Mouse (Mus musculus): ENCODE measurements around the gene Bfsp1. TPM values are rescaled to one million over a fixed set of nuclear protein-coding genes. Genes with fewer than 3 reads are reported as not detected.

Bfsp1 gene
- polyA plus RNA-seq, 1 experiment from 2014 or later: 3.6 TPM

DNA sequence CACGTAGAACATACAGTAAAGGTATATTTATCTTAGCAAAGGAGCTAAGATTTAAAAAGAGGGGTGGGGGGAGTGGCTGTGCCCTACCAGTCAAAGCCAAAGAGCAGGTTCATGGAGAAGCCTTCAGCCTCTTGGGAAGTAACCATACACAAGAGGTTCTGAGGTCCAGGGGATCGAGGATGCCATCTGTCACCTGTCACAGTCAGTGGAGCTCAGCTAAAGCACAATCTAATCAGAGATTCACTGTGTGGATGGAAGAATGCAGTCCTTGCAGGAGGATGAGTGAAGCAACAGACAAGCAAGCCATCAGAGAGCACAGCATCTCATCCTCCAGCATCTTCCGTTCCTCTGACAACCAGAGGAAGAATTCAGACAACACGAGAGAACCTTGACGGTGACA lies 73.1 kb downstream of the Bfsp1 start:
- 75% methylated on average over 5 of the region's 5 CpGs for WGBS
- Histone ChIP-seq H3K9me3 (replicated peaks) (no peaks in the 10 kb centered on the region), H3K4me3 (replicated peaks) (no peak overlapping the region), H3K36me3 (no peaks in the 10 kb centered on the region), H3K9ac (no peak overlapping the region), H3K4me2 (replicated peaks) (no peak overlapping the region), H3K4me1 (no peaks in the 10 kb centered on the region), H3K27ac (replicated peaks) (no peak overlapping the region), H3K27me3 (no peaks in the 10 kb centered on the region)
- ATAC-seq (ENCODE audit: insufficient number of reproducible peaks, low FRiP score, low TSS enrichment, low read depth): no peak

DNA sequence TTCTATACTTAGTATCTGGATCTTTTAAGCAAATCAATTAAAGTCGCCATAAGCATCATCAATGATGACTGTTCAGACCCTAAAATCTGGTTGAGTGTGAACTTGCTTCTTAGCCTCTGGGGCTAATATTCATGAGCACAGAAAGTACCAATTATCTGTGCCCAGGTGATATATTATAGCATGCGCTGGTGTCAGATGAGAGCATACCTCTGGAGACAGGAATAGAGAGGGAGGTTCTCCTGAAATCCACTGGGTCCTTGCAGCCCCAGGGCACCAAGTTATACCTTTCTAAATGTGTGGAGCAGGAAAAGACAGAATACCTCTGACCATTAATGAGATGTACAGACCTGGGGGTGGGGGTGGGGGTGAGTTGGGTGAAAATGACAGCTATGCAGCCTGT lies 82.7 kb downstream of the Bfsp1 start:
- 63% methylated on average over 2 of the region's 2 CpGs for WGBS
- Histone ChIP-seq H3K4me1 (no peaks in the 10 kb centered on the region), H3K4me2 (replicated peaks) (no peak overlapping the region), H3K27me3 (no peaks in the 10 kb centered on the region), H3K27ac (replicated peaks) (no peak overlapping the region), H3K36me3 (no peaks in the 10 kb centered on the region), H3K9ac (no peak overlapping the region), H3K4me3 (replicated peaks) (no peak overlapping the region), H3K9me3 (replicated peaks) (no peaks in the 10 kb centered on the region)
- no peak for ATAC-seq (ENCODE audit: insufficient number of reproducible peaks, low FRiP score, low TSS enrichment, low read depth)

Other genes with a start within 250 kb of the Bfsp1 start
- gene Dstn, start 52.1 kb upstream of the Bfsp1 start, polyA plus RNA-seq (2015; fragmentation: Nextera tagmentation; extraction: Ambion mirVana): 403 and 440 TPM in 2 replicates
- 129 and 139 TPM in 2 replicates for gene Rrbp1, start 148.1 kb upstream of the Bfsp1 start, polyA plus RNA-seq (2015; fragmentation: Nextera tagmentation; extraction: Ambion mirVana)
- gene Banf2, start 169.9 kb upstream of the Bfsp1 start, polyA plus RNA-seq (2015; fragmentation: Nextera tagmentation; extraction: Ambion mirVana): not detected in 2 replicates

Measured in embryonic facial prominence, embryonic 15.5 days (tissue).